Mouse (Mus musculus): ENCODE measurements around the gene Cdc5l. TPM values are rescaled to one million over a fixed set of nuclear protein-coding genes. Genes with fewer than 3 reads are reported as not detected.

The Cdc5l gene
- 10 to 100 TPM; 33.6 to 85.3 (median 54.7) TPM for total RNA-seq (2018; cell fraction: chromatin; rRNA removed)
- 10 to 100 TPM; 38.7 to 64.7 (median 47.2) TPM for total RNA-seq (2018; cell fraction: cytosol; rRNA removed)
- total RNA-seq (2018; cell fraction: nucleus; rRNA removed): 10 to 100 TPM; 32.6 to 59.9 (median 42.2) TPM
- polyA plus RNA-seq (2018): 40.7 to 63.1 TPM (median 44.3 TPM) in 3 replicates

DNA sequence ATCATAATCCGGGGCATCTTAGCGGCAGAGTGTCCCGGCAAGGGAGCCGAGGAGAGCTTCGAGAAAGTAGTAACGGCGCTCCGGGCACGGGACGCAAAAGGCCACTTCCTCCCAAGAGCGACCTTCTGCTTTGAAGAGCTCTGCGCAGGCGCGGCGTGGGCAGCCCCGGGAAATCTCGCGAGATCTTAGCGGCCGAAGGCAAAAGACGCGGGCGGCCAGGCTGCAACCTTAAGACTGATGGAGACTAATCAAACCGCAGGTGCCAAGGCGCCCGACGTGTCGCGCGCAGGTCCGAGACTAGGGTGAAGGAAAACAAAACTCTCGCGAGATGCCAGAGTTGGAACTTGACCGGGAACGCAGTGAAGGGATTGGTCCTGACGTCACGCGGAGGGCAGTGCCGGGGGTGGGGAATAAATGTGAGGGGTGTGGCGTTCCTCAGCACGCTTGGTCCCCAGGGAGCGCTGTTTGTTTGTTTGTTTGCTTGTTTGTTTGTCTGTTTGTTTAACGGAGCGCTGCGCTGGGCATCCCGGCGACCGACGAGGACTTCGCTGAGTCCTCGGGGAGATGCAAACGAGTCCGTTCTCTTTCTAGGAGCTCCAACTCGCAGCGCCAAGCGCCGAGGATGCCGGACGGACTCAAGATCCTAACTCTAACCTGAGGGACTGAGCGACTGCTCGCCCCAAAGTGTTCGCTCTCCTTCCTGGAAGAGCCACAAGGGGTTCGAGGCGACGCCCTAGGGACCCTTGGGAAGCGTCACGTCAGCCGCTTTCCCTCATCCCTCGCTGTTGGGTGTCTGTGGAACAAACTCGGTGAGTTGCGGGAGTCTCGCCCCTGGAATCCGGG is at the start of gene Cdc5l:
Gene Cdc5l, minus strand, starts transcription at position 319 of the 843 bp plus-strand sequence.
- WGBS (ENCODE audit: missing documents): 0% methylated on average over 69 of the region's 73 CpGs
- Histone ChIP-seq H3K36me3 (ENCODE audit: inconsistent target) (no peaks in the 10 kb centered on the region), H3K27ac (peak within 1 kb of the TSS; percentile 78), H3K79me2 (ENCODE audit: inconsistent target) (peaks cover 44% of the 10 kb centered on the region), H3K4me3 (ENCODE audit: inconsistent target) (peak within 1 kb of the TSS; percentile 84)

DNA sequence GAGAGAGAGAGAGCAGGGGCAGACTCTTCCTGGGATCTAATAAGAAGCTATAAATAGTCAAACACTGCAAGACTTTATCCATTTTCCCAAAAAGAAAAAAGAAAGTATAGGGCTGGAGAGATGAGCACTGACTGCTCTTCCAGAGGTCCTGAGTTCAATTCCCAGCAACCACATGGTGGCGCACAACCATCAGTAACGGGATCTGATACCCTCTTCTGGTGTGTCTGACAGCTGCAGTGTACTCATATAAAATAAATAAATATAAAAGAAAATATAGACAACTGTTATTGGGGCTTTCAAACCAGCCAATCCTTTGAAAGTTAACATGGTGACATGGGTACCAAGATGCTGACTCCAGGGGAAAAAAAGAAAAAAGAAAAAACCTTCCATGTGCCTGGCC is 46.9 kb upstream of the Cdc5l start:
- 17% methylated on average over 2 of the region's 2 CpGs for WGBS (ENCODE audit: missing documents)
- no peak overlapping the region for H3K4me3 ChIP-seq (ENCODE audit: inconsistent target)
- no peaks in the 10 kb centered on the region for H3K79me2 ChIP-seq (ENCODE audit: inconsistent target)
- H3K36me3 ChIP-seq (ENCODE audit: inconsistent target): no peaks in the 10 kb centered on the region
- H3K27ac ChIP-seq: no peak overlapping the region

DNA sequence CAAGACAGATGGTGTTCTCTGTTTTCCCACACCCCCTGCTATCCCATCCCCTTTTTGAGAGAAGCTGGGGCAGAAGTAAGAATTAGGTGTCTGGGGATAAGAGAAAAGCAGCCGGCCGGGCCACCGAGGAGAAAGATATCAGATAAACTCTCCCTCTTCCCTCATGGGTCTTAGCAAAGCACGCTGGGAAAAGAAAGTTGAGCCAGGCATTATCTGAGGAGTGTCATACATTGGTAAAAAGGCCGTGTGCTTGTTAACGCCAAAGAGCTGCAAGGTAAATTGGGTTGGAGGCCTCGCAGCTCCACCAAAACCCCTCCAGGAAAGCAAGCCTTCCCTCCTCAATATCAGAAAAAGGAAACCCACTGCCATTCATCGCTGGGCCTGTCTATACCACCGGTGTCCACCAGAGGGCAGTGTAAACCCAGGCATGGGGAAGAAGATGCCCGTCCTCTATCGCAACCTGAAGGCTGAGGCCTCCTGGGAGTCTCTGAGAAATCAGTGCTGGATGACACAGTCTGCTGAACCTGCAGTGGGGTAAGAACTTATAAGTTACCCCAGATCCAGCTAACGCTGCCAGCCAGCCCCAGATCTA is 44.8 kb upstream of the Cdc5l start:
- Histone ChIP-seq H3K79me2 (ENCODE audit: inconsistent target) (no peaks in the 10 kb centered on the region), H3K27ac (no peak overlapping the region), H3K36me3 (ENCODE audit: inconsistent target) (no peaks in the 10 kb centered on the region), H3K4me3 (ENCODE audit: inconsistent target) (no peak overlapping the region)
- WGBS (ENCODE audit: missing documents): 12% methylated on average over 12 of the region's 12 CpGs

DNA sequence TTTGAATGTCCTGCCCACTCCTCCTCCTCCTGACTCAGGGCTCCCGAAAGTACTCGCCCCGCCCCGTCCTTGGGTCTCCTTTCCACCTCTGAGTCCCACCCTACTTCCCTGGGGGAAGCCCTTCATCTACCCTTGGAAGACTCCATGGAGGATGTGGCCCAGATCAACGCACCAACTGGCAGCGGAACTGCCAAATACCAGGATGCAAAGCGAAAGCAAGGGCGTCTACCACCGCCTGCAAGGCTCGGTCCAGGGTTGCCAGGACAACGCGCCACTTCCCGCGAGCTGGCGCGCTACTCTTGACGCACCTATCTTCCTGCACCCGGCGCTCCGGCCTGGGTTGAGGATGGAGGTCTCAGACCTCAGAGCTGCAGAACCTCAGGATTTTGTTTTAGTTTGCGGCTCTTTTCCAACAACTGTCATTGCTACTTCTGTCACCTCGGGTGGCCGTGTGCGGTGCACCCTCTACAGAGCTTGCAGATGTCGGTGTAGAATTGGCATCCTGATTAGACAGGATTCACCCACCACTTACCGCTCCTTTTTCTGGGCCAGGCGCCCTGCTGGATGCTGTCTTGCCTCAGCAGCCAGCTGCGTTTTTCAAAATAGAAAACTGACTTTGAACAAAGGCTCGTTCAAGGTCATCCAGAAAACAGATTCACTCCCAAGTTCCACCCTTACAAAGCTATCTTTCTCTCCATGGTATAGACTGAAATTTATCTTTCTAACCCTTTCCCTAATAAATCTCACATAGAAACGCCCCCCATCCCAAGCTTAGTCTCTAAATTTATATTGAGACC is 41.3 kb upstream of the Cdc5l start, which contains the start of gene Spats1:
Gene Spats1, minus strand, starts transcription at position 747 of the 797 bp plus-strand sequence.
- Histone ChIP-seq H3K79me2 (ENCODE audit: inconsistent target) (no peaks in the 10 kb centered on the region), H3K27ac (no peak within 1 kb of the TSS), H3K36me3 (ENCODE audit: inconsistent target) (no peaks in the 10 kb centered on the region), H3K4me3 (ENCODE audit: inconsistent target) (peak within 1 kb of the TSS; percentile 13; the same call in 1 of the 2 replicates)
- 9% methylated on average over 30 of the region's 30 CpGs for WGBS (ENCODE audit: missing documents)

DNA sequence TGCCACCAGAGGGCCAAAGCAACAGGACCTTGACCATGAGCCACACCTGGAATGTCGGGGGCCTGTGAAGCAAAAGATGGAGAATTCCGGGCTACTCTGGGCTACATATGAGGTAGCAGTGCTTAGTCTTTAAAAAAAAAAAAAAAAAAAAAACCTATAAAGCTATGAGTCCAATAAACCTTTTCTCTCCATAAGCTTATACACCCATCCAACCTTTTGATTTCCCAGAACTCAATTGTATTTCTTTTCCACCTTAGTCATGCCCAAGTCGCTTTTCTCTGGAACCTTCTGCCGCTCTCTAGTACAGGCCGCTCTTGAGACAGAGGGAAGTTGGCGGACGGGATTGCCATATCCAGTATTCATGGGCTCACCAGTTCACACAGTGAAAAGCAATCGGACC is 40.6 kb upstream of the Cdc5l start:
- WGBS (ENCODE audit: missing documents): 79% methylated on average over 7 of the region's 8 CpGs
- Histone ChIP-seq H3K36me3 (ENCODE audit: inconsistent target) (no peaks in the 10 kb centered on the region), H3K27ac (no peak overlapping the region), H3K4me3 (ENCODE audit: inconsistent target) (no peak overlapping the region), H3K79me2 (ENCODE audit: inconsistent target) (no peaks in the 10 kb centered on the region)

DNA sequence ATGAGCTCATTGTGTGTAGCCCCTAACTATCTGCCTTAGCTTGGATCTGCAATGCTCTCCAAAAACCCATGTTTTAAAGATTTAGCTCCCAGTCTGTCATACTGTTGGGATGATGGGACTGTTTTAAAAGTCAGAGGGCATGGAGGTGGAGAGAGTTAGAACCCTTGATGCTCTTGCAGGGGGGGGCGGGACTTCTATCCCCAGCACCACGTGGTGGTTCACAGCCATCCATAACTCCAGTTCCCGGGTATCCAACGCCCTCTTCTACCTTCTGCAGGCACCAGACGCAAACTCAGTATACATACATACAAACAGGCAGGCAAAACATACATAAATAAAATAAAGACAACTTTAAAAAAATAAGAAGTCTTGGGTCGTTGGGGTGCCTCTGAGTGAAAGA is 40.1 kb upstream of the Cdc5l start:
- 76% methylated on average over 6 of the region's 6 CpGs for WGBS (ENCODE audit: missing documents)
- Histone ChIP-seq H3K36me3 (ENCODE audit: inconsistent target) (no peaks in the 10 kb centered on the region), H3K4me3 (ENCODE audit: inconsistent target) (no peak overlapping the region), H3K27ac (no peak overlapping the region), H3K79me2 (ENCODE audit: inconsistent target) (no peaks in the 10 kb centered on the region)

DNA sequence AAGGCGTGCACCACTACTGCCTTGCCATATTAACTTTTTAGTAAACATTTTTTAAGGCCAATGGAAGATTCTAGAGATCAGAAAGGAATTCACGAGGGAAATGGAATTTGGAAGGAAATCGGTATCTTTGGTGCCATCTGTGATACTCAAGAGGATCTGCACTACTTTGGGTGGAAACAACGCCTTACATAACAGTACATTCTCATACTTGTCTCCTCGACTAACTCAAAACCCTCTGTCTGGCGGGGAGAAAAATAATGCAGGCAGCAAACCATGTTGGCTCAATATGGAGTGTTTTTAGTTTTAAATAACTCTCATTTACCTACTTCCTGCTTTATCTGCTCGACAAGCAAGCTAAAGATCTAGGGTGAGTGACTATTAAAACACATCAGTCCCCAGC is 37.2 kb upstream of the Cdc5l start:
- H3K4me3 ChIP-seq (ENCODE audit: inconsistent target): no peak overlapping the region
- WGBS (ENCODE audit: missing documents): 81% methylated on average over 7 of the region's 7 CpGs
- H3K79me2 ChIP-seq (ENCODE audit: inconsistent target): no peaks in the 10 kb centered on the region
- no peak overlapping the region for H3K27ac ChIP-seq
- no peaks in the 10 kb centered on the region for H3K36me3 ChIP-seq (ENCODE audit: inconsistent target)

DNA sequence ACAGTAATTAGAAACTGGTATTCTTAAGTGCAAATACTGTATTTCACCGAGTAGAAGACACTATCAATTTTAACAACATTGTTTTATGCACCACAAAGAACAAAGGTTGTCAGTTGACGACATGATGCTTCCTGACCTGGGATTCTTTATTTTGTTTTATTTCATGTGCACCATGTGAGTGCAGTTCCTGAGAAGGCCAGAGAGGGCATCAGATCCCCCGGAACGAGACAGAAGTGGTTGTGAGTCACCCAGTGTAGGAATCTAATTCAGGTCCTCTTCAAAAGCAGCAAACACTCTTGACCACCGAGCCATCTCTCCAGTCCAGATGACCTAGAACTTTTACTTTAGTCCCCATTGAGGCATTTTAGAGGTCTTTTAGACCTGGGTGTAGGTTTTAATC is 34.8 kb upstream of the Cdc5l start:
- WGBS (ENCODE audit: missing documents): 80% methylated on average over 5 of the region's 5 CpGs

DNA sequence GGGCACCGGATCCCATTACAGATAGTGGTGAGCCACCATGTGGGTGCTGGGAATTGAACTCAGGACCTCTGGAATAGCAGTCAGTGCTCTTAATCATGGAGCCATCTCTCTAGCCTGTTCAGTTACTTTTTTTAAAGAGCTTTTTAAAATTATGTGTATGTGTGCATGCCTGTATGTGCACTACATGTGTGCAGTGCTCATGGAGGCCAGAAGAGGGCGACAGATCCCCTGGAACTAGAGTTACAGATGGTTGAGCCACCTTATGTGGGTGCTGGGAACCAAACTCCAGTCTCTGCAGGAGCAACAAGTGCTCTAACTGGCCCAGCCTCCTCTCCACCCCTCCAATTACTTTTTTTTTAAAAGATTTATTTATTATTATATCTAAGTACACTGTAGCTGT is 33.2 kb upstream of the Cdc5l start:
- H3K36me3 ChIP-seq (ENCODE audit: inconsistent target): no peaks in the 10 kb centered on the region
- H3K79me2 ChIP-seq (ENCODE audit: inconsistent target): no peaks in the 10 kb centered on the region
- no peak overlapping the region for H3K4me3 ChIP-seq (ENCODE audit: inconsistent target)
- H3K27ac ChIP-seq: no peak overlapping the region
- 65% methylated on average over 2 of the region's 2 CpGs for whole genome bisulfite sequencing (ENCODE audit: missing documents)

More for the DNA sequence above, 34.8 kb upstream of the Cdc5l start:
- H3K79me2 ChIP-seq (ENCODE audit: inconsistent target): no peaks in the 10 kb centered on the region
- no peak overlapping the region for H3K4me3 ChIP-seq (ENCODE audit: inconsistent target)
- H3K36me3 ChIP-seq (ENCODE audit: inconsistent target): no peaks in the 10 kb centered on the region
- no peak overlapping the region for H3K27ac ChIP-seq

DNA sequence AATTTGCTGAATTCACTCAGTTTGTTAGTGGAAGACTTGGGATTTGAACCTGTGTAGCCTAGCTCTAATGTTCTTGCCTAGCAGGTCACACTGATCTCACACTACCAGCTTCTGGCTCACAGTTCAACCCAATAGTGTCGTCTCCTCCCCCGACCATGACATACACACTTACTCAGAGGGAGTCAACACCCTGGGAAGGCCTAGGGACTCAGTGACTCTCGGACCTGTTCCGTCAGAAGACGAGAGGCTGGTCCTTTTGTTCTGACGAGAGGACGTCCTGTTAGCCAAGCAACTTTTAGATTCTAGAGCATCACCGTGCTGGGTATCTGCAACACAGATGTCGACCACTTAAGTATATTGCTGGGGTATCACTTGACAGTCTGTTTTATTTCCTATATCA is 30.7 kb upstream of the Cdc5l start:
- Histone ChIP-seq H3K36me3 (ENCODE audit: inconsistent target) (no peaks in the 10 kb centered on the region), H3K27ac (no peak overlapping the region), H3K4me3 (ENCODE audit: inconsistent target) (no peak overlapping the region), H3K79me2 (ENCODE audit: inconsistent target) (no peaks in the 10 kb centered on the region)
- WGBS (ENCODE audit: missing documents): 89% methylated on average over 9 of the region's 9 CpGs

DNA sequence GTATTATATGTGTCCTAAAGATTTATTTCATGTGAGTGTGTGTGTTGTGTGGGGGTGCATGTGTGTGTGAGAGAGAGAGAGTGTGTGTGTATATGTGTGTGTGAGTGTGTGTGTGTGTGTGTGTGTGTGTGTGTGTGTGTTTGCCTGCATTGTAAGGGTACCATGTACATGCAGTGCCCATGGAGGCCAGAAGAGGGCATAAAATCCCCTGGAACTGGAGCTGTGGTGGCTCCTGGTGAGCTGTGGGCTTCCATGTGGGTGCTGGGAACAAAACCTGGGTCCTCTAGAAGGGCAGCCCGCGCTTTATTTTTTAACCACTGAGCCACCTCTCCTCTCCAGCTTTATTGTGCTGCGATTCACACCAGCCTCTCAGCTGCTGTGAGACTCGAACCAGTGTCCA is 29.0 kb upstream of the Cdc5l start:
- WGBS (ENCODE audit: missing documents): 97% methylated on average over 4 of the region's 4 CpGs
- H3K36me3 ChIP-seq (ENCODE audit: inconsistent target): no peaks in the 10 kb centered on the region
- H3K4me3 ChIP-seq (ENCODE audit: inconsistent target): no peak overlapping the region

DNA sequence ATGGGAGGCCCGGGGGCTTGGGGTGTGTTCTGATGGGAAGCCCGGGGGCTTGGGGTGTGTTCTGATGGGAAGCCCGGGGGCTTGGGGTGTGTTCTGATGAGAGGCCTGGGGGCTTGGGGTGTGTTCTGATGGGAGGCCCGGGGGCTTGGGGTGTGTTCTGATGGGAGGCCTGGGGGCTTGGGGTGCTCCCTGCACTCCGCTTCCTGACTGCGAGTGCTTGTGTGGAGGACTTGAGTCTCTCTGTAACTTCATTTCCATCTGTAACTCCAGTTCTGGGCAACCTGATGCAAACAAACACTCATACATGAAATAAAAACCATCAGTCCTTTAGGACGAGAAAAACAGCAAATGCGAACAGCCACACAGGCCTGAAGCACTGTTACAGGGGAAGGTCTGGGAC is 25.5 kb upstream of the Cdc5l start:
- WGBS (ENCODE audit: missing documents): 98% methylated on average over 5 of the region's 8 CpGs
- Histone ChIP-seq H3K36me3 (ENCODE audit: inconsistent target) (no peaks in the 10 kb centered on the region), H3K4me3 (ENCODE audit: inconsistent target) (no peak overlapping the region), H3K79me2 (ENCODE audit: inconsistent target) (no peaks in the 10 kb centered on the region), H3K27ac (no peak overlapping the region)

More for the DNA sequence above, 29.0 kb upstream of the Cdc5l start:
- H3K27ac ChIP-seq: no peak overlapping the region
- H3K79me2 ChIP-seq (ENCODE audit: inconsistent target): no peaks in the 10 kb centered on the region

DNA sequence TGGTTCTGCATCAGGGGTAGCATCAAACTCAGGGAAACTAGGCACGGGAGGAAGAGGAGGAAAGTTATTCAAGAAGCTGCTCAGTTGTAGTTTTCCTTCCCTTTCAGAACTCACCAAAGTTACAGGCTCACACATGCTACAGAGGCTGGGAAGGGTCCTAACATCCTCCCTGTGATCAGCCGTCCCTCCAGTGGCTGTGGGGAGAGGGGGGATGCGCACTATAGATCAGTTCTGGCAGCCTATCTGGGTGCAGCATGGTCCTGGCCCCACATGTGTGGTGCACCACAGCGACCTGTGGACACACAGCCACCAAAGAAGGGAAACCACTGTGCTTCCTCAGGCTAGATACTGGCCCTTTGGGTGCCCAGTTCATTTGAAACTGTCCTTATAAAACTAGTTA is 25.0 kb upstream of the Cdc5l start:
- Histone ChIP-seq H3K27ac (no peak overlapping the region), H3K79me2 (ENCODE audit: inconsistent target) (no peaks in the 10 kb centered on the region), H3K36me3 (ENCODE audit: inconsistent target) (no peaks in the 10 kb centered on the region), H3K4me3 (ENCODE audit: inconsistent target) (no peak overlapping the region)
- 72% methylated on average over 4 of the region's 4 CpGs for WGBS (ENCODE audit: missing documents)

DNA sequence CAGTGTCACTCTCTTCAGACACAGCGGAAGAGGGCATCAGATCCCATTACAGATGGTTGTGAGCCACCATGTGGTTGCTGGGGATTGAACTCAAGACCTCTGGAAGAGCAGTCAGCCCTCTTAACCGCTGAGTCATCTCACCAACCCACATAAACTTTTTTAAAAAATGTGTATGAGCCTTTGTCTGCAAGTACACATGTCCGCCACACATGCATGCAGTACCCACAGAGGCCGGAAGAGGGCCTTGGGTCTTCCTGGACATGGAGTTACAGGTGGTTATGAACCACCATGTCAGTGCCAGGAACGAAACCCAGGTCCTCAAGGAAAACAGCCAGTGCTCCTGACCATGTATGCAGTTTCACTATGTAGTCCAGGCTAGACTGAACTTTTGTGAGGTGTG is 23.9 kb upstream of the Cdc5l start:
- H3K27ac ChIP-seq: no peak overlapping the region
- H3K4me3 ChIP-seq (ENCODE audit: inconsistent target): no peak overlapping the region
- 94% methylated on average over 4 of the region's 5 CpGs for WGBS (ENCODE audit: missing documents)
- H3K79me2 ChIP-seq (ENCODE audit: inconsistent target): no peaks in the 10 kb centered on the region
- H3K36me3 ChIP-seq (ENCODE audit: inconsistent target): no peaks in the 10 kb centered on the region
